Mouse (Mus musculus) heart, postnatal 4 days (tissue): ENCODE results near the gene Mrc2. TPM values are rescaled to one million over a fixed set of nuclear protein-coding genes. Genes with fewer than 3 reads are reported as not detected.
A peak's percentile ranks its signal among the peaks of the same experiment; 100 is the strongest.

Experiments
- DNase-seq: peaks from one replicate; pipeline ENCODE4 v3.0.0; 2021
- total RNA-seq, 2 experiments: library from RNA; stranded (reverse); gene quantifications; 2 replicates each; pipeline ENCODE4 v1.2.3; 2021

The Mrc2 gene
- total RNA-seq = 10 to 100 TPM; 31.5 to 32.8 TPM

GRCm38 (mm10) chr11:105292124-105293071 lies at the start of gene Mrc2:
Gene Mrc2 (plus strand): TSS chr11:105292643.
- DNase-seq = peak; percentile 78

- no peak for DNase-seq
These were observed 46.1 kb upstream of the Mrc2 start for GRCm38 (mm10) chr11:105246369-105246768.

- no peak for DNase-seq
These were observed 45.7 kb upstream of the Mrc2 start for GRCm38 (mm10) chr11:105246785-105247184.

GRCm38 (mm10) chr11:105247321-105247720 lies 45.1 kb upstream of the Mrc2 start:
- no peak for DNase-seq

GRCm38 (mm10) chr11:105259733-105260132 lies 32.7 kb upstream of the Mrc2 start:
- no peak for DNase-seq

- DNase-seq = no peak
These were observed 31.3 kb upstream of the Mrc2 start for GRCm38 (mm10) chr11:105261116-105261515.

GRCm38 (mm10) chr11:105261601-105262351 lies 30.7 kb upstream of the Mrc2 start:
- no peak for DNase-seq

- no peak for DNase-seq
These were observed 27.9 kb upstream of the Mrc2 start for GRCm38 (mm10) chr11:105264506-105264905.

GRCm38 (mm10) chr11:105264988-105265387 lies 27.5 kb upstream of the Mrc2 start:
- DNase-seq = no peak

GRCm38 (mm10) chr11:105270155-105270554 lies 22.3 kb upstream of the Mrc2 start:
- DNase-seq = peak; percentile 83

- no peak for DNase-seq
These were observed 12.0 kb upstream of the Mrc2 start for GRCm38 (mm10) chr11:105280456-105280855.

GRCm38 (mm10) chr11:105281291-105281690 lies 11.2 kb upstream of the Mrc2 start:
- no peak for DNase-seq

- DNase-seq = no peak
These were observed 10.5 kb upstream of the Mrc2 start for GRCm38 (mm10) chr11:105281763-105282459.

GRCm38 (mm10) chr11:105282460-105282859 lies 10.0 kb upstream of the Mrc2 start:
- peak; percentile 61 for DNase-seq

- DNase-seq = no peak
These were observed 9.4 kb upstream of the Mrc2 start for GRCm38 (mm10) chr11:105283016-105283415.

GRCm38 (mm10) chr11:105285720-105286119 lies 6.7 kb upstream of the Mrc2 start:
- DNase-seq = no peak

GRCm38 (mm10) chr11:105289403-105289802 lies 3.0 kb upstream of the Mrc2 start:
- DNase-seq = peak; percentile 32

GRCm38 (mm10) chr11:105291681-105292123 lies 741 bp upstream of the Mrc2 start:
- peak; percentile 47 for DNase-seq

- DNase-seq = peak; percentile 75
These were observed 698 bp downstream of the Mrc2 start for GRCm38 (mm10) chr11:105293101-105293581.

GRCm38 (mm10) chr11:105293901-105294494 lies 1.6 kb downstream of the Mrc2 start:
- DNase-seq = peak; percentile 49

- DNase-seq = no peak
These were observed 3.6 kb downstream of the Mrc2 start for GRCm38 (mm10) chr11:105296084-105296483.

GRCm38 (mm10) chr11:105310197-105310596 lies 17.8 kb downstream of the Mrc2 start:
- no peak for DNase-seq
